Mouse (Mus musculus) ES-Bruce4 (cell line): Measurements from ENCODE around the gene 1700015F17Rik.

Experiments
- CTCF ChIP-seq: IDR thresholded peaks from one replicate; pipeline ENCODE4 v1.8.1; 2011; ENCODE audit warnings: low read depth, low read length
- EP300 ChIP-seq: IDR thresholded peaks from 2 replicates; pipeline ENCODE4 v1.6.1; 2011; ENCODE audit warnings: low read depth, low read length; ENCODE audit not compliant: insufficient read depth
- POLR2A ChIP-seq: IDR thresholded peaks from one replicate; pipeline ENCODE4 v1.8.1; 2011; ENCODE audit warnings: low read length; ENCODE audit not compliant: insufficient read depth

GRCm38 (mm10) chr5:5421439-5421838 is 57.5 kb downstream of the 1700015F17Rik start:
- TF ChIP-seq CTCF = no peak
- no peak for TF ChIP-seq POLR2A
- TF ChIP-seq EP300 = no peak
